Mouse (Mus musculus) midbrain, embryonic 15.5 days (tissue): ENCODE measurements around the gene Tor2a. TPM values are rescaled to one million over a fixed set of nuclear protein-coding genes. Genes with fewer than 3 reads are reported as not detected.

ENCODE experiments used
- ATAC-seq: fragments of 200-750 bp; cut with Nextera tagmentation; replicated peaks from 2 replicates; pipeline ENCODE4 v1.8.0; 2017; ENCODE audit warnings: moderate TSS enrichment
- H3K27ac ChIP-seq: fragments of 300-500 bp; sonication (generic); 2 replicates; pipeline ENCODE4 v1.5.1; 2015; ENCODE audit warnings: mild to moderate bottlenecking, inconsistent platforms
- H3K27me3 ChIP-seq: fragments of 300-500 bp; sonication (generic); replicated peaks from 2 replicates; pipeline ENCODE4 v1.6.1; 2015; ENCODE audit warnings: inconsistent platforms
- H3K36me3 ChIP-seq: fragments of 300-500 bp; sonication (generic); replicated peaks from 2 replicates; pipeline ENCODE4 v1.6.1; 2015; ENCODE audit warnings: inconsistent platforms
- H3K4me1 ChIP-seq: fragments of 300-500 bp; sonication (generic); 2 replicates; pipeline ENCODE4 v1.6.1; 2015; ENCODE audit warnings: inconsistent platforms
- H3K4me2 ChIP-seq: fragments of 300-500 bp; sonication (generic); 2 replicates; pipeline ENCODE4 v1.6.1; 2015; ENCODE audit warnings: inconsistent platforms, mild to moderate bottlenecking, moderate library complexity
- H3K4me3 ChIP-seq: fragments of 300-500 bp; sonication (generic); 2 replicates; pipeline ENCODE4 v1.5.1; 2015; ENCODE audit warnings: mild to moderate bottlenecking, inconsistent platforms
- H3K9ac ChIP-seq: fragments of 300-500 bp; sonication (generic); 2 replicates; pipeline ENCODE4 v1.6.1; 2015; ENCODE audit warnings: mild to moderate bottlenecking, inconsistent platforms
- H3K9me3 ChIP-seq: fragments of 300-500 bp; sonication (generic); 2 replicates; pipeline ENCODE4 v1.6.1; 2016; ENCODE audit warnings: inconsistent platforms
- WGBS: fragments of 180-500 bp; shearing (Covaris S2); methylation state at CpG from one replicate; pipeline ENCODE4 v1.1.7; 2015; ENCODE audit warnings: mixed read lengths; 5-methylcytosine and 5-hydroxymethylcytosine counted together
- polyA plus RNA-seq: library from polyadenylated mRNA; unstranded; fragments of >200 nt; fragmentation: Nextera tagmentation; extraction: Ambion mirVana; gene quantifications from 2 replicates; pipeline ENCODE4 v1.2.1, GENCODE M21; 2015

The Tor2a gene
- polyA plus RNA-seq, 1 experiment from 2014 or later = 54.1 TPM

GRCm38 (mm10) chr2:32732695-32733094 lies 24.3 kb upstream of the Tor2a start:
- no peak overlapping the region for H3K4me3 ChIP-seq
- no peak overlapping the region for H3K27ac ChIP-seq
- ATAC-seq = no peak
- no peak overlapping the region for H3K4me2 ChIP-seq
- no peaks in the 10 kb centered on the region for H3K9me3 ChIP-seq
- H3K36me3 ChIP-seq = no peaks in the 10 kb centered on the region
- H3K27me3 ChIP-seq = no peaks in the 10 kb centered on the region
- H3K9ac ChIP-seq = no peak overlapping the region
- WGBS = 79% methylated on average over 6 of the region's 6 CpGs
- H3K4me1 ChIP-seq = no peaks in the 10 kb centered on the region

GRCm38 (mm10) chr2:32734480-32734879 lies 22.6 kb upstream of the Tor2a start:
- 33% methylated on average over 4 of the region's 4 CpGs for WGBS
- H3K9ac ChIP-seq = no peak overlapping the region
- H3K4me1 ChIP-seq = no peaks in the 10 kb centered on the region
- no peak overlapping the region for H3K4me2 ChIP-seq
- H3K36me3 ChIP-seq = no peaks in the 10 kb centered on the region
- no peaks in the 10 kb centered on the region for H3K9me3 ChIP-seq
- no peaks in the 10 kb centered on the region for H3K27me3 ChIP-seq
- H3K27ac ChIP-seq = no peak overlapping the region
- no peak overlapping the region for H3K4me3 ChIP-seq
- no peak for ATAC-seq

DNA sequence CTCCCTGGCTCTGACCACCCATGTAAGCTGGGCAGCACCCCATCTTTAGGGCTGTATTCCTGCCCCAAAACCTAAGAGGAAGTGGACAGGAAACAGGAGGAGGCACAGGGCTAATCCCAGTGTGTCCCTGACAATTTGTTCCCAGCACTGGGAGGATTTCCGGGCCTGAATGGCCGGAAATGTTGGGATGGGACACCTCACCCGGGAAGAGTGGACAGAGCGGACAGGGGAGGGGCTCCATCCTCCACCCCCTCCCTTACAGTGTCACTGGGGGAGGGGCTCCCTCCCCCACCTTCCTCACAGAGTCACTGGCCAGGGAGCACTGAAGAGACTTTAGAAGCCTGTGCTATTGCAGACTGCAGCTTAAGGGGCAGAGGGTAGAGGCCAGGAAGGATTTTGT lies 22.1 kb upstream of the Tor2a start:
- peaks cover 3% of the 10 kb centered on the region for H3K4me1 ChIP-seq
- H3K27ac ChIP-seq = no peak overlapping the region
- H3K4me2 ChIP-seq = no peak overlapping the region
- 51% methylated on average over 4 of the region's 4 CpGs for WGBS
- no peak for ATAC-seq
- no peaks in the 10 kb centered on the region for H3K36me3 ChIP-seq
- H3K9me3 ChIP-seq = no peaks in the 10 kb centered on the region
- no peak overlapping the region for H3K4me3 ChIP-seq
- no peak overlapping the region for H3K9ac ChIP-seq
- H3K27me3 ChIP-seq = no peaks in the 10 kb centered on the region

GRCm38 (mm10) chr2:32736306-32736829 lies 20.7 kb upstream of the Tor2a start:
- no peak overlapping the region for H3K27ac ChIP-seq
- no peak for ATAC-seq
- H3K36me3 ChIP-seq = no peaks in the 10 kb centered on the region
- WGBS = 43% methylated on average over 3 of the region's 3 CpGs
- no peaks in the 10 kb centered on the region for H3K9me3 ChIP-seq
- H3K9ac ChIP-seq = no peak overlapping the region
- H3K27me3 ChIP-seq = no peaks in the 10 kb centered on the region
- no peak overlapping the region for H3K4me3 ChIP-seq
- H3K4me1 ChIP-seq = peaks cover 10% of the 10 kb centered on the region
- no peak overlapping the region for H3K4me2 ChIP-seq

DNA sequence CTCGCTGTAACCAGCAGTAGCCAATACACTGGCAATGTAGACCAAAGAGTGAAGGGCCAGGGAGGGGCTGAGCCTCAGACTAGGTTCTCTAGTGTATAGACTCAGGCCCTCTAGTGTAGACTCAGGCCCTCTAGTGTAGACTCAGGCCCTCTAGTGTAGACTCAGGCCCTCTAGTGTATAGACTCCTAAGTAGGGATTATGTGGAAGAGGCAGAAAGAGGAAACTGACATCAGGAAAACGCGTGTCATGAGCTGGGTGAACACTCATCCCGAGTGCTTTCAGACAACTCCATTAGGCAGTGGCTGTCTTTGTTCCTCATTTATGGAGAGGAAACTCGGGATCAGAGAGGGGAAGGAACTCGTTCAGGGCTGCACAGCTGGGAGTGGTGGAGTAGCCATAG lies 20.0 kb upstream of the Tor2a start:
- Histone ChIP-seq H3K9me3 (no peaks in the 10 kb centered on the region), H3K9ac (no peak overlapping the region), H3K27me3 (no peaks in the 10 kb centered on the region), H3K4me1 (peaks cover 10% of the 10 kb centered on the region), H3K36me3 (no peaks in the 10 kb centered on the region), H3K27ac (no peak overlapping the region), H3K4me2 (no peak overlapping the region), H3K4me3 (no peak overlapping the region)
- no peak for ATAC-seq
- 44% methylated on average over 6 of the region's 6 CpGs for WGBS

GRCm38 (mm10) chr2:32739311-32739710 lies 17.7 kb upstream of the Tor2a start:
- no peaks in the 10 kb centered on the region for H3K36me3 ChIP-seq
- WGBS = 76% methylated on average over 4 of the region's 4 CpGs
- ATAC-seq = no peak
- no peak overlapping the region for H3K27ac ChIP-seq
- no peaks in the 10 kb centered on the region for H3K27me3 ChIP-seq
- H3K4me2 ChIP-seq = no peak overlapping the region
- H3K4me3 ChIP-seq = no peak overlapping the region
- H3K9ac ChIP-seq = no peak overlapping the region
- H3K9me3 ChIP-seq = no peaks in the 10 kb centered on the region
- H3K4me1 ChIP-seq = peaks cover 28% of the 10 kb centered on the region

GRCm38 (mm10) chr2:32740916-32741272 lies 16.1 kb upstream of the Tor2a start, which contains the start of gene 6330409D20Rik:
Gene 6330409D20Rik (minus strand): TSS chr2:32741016.
- Histone ChIP-seq H3K4me1 (peaks cover 29% of the 10 kb centered on the region), H3K27ac (peak within 1 kb of the TSS; percentile 90), H3K4me2 (peak within 1 kb of the TSS; percentile 74), H3K36me3 (peaks cover 11% of the 10 kb centered on the region), H3K4me3 (peak within 1 kb of the TSS; percentile 69), H3K9ac (peak within 1 kb of the TSS; percentile 90), H3K27me3 (no peaks in the 10 kb centered on the region), H3K9me3 (no peaks in the 10 kb centered on the region)
- peak; percentile 8; the same call in 1 of the 2 replicates for ATAC-seq
- 3% methylated on average over 11 of the region's 11 CpGs for WGBS

- H3K4me1 ChIP-seq = peaks cover 29% of the 10 kb centered on the region
- H3K27ac ChIP-seq = peak overlapping the region; percentile 90
- WGBS = 4% methylated on average over 56 of the region's 58 CpGs
- no peaks in the 10 kb centered on the region for H3K9me3 ChIP-seq
- H3K4me2 ChIP-seq = peak overlapping the region; percentile 74
- H3K9ac ChIP-seq = peak overlapping the region; percentile 90
- H3K27me3 ChIP-seq = no peaks in the 10 kb centered on the region
- H3K4me3 ChIP-seq = peak overlapping the region; percentile 69
- peaks cover 17% of the 10 kb centered on the region for H3K36me3 ChIP-seq
- ATAC-seq = peak; percentile 57
Observed at GRCm38 (mm10) chr2:32741273-32742172, 15.5 kb upstream of the Tor2a start.

- peaks cover 29% of the 10 kb centered on the region for H3K4me1 ChIP-seq
Observed at GRCm38 (mm10) chr2:32742173-32742531, 14.9 kb upstream of the Tor2a start.

GRCm38 (mm10) chr2:32744272-32744982 lies 12.6 kb upstream of the Tor2a start:
- no peak overlapping the region for H3K27ac ChIP-seq
- peaks cover 29% of the 10 kb centered on the region for H3K4me1 ChIP-seq
- H3K36me3 ChIP-seq = peaks cover 32% of the 10 kb centered on the region
- H3K27me3 ChIP-seq = no peaks in the 10 kb centered on the region
- H3K9me3 ChIP-seq = no peaks in the 10 kb centered on the region
- H3K9ac ChIP-seq = no peak overlapping the region
- no peak overlapping the region for H3K4me3 ChIP-seq
- WGBS = 86% methylated on average over 15 of the region's 15 CpGs
- ATAC-seq = no peak
- no peak overlapping the region for H3K4me2 ChIP-seq

More at GRCm38 (mm10) chr2:32742173-32742531, 14.9 kb upstream of the Tor2a start:
- ATAC-seq = peak; percentile 94
- peak overlapping the region; percentile 90 for H3K9ac ChIP-seq
- H3K27me3 ChIP-seq = no peaks in the 10 kb centered on the region
- peak overlapping the region; percentile 90 for H3K27ac ChIP-seq
- H3K36me3 ChIP-seq = peaks cover 23% of the 10 kb centered on the region
- 9% methylated on average over 18 of the region's 18 CpGs for WGBS
- H3K4me3 ChIP-seq = peak overlapping the region; percentile 69
- H3K4me2 ChIP-seq = peak overlapping the region; percentile 74
- H3K9me3 ChIP-seq = no peaks in the 10 kb centered on the region

DNA sequence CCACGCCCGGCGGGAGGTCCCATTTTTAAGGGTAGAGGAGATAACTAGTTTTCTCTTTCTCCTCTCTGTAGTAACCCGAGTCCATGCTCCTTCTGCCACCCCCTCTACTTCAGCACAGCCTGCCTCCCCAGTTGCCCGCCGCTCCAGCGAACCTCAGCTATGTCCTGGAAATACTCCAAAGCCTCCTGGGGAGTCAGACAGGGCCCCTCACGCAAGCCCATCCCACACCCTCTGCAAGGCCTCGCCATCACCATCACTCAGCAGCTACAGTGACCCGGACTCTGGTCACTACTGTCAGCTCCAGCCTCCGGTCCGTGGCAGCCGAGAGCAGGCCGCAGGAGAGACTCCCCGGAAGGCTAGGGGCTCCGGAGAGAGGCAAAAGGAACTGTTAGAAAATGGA lies 8.0 kb upstream of the Tor2a start:
- no peak for ATAC-seq

DNA sequence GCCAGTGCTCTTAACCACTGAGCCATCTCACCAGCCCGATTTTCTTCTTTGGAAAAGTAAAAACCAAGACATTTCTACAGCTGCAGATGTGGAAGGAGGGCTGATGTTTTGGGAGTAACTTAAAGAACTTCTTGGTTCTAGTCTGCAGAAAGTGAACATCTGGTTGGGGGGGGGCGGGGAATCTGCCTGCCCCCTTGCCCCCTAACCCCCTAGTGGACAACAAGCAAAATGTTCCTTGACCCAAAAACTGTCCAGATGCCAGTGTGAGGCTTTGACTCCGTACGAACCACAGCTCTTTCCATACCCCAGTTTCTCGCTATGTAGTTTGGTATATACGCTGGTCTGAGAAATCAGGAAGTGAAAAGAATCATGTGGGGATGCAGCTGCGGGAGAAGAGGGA lies 6.8 kb upstream of the Tor2a start:
- H3K36me3 ChIP-seq = peaks cover 39% of the 10 kb centered on the region
- H3K9ac ChIP-seq = no peak overlapping the region
- H3K27me3 ChIP-seq = no peaks in the 10 kb centered on the region
- 72% methylated on average over 7 of the region's 7 CpGs for WGBS
- ATAC-seq = no peak
- no peak overlapping the region for H3K4me3 ChIP-seq
- no peaks in the 10 kb centered on the region for H3K9me3 ChIP-seq
- H3K27ac ChIP-seq = 0 out of 2 replicates have a peak overlapping the region, but pooled peaks have one; percentile 64
- peaks cover 18% of the 10 kb centered on the region for H3K4me1 ChIP-seq
- H3K4me2 ChIP-seq = no peak overlapping the region

More for the DNA sequence above, 8.0 kb upstream of the Tor2a start:
- no peak overlapping the region for H3K27ac ChIP-seq
- no peaks in the 10 kb centered on the region for H3K9me3 ChIP-seq
- WGBS = 92% methylated on average over 16 of the region's 16 CpGs
- no peak overlapping the region for H3K9ac ChIP-seq
- H3K36me3 ChIP-seq = peaks cover 37% of the 10 kb centered on the region
- no peaks in the 10 kb centered on the region for H3K27me3 ChIP-seq
- H3K4me1 ChIP-seq = peaks cover 22% of the 10 kb centered on the region
- no peak overlapping the region for H3K4me3 ChIP-seq
- no peak overlapping the region for H3K4me2 ChIP-seq
